Mouse (Mus musculus): ENCODE measurements at regions not wholly inside any gene's neighbourhood (a gene's known extent, or its start where the extent isn't known, plus 50 kb on each side); places are given as distances from the start of the nearest gene placed in this dataset.

DNA sequence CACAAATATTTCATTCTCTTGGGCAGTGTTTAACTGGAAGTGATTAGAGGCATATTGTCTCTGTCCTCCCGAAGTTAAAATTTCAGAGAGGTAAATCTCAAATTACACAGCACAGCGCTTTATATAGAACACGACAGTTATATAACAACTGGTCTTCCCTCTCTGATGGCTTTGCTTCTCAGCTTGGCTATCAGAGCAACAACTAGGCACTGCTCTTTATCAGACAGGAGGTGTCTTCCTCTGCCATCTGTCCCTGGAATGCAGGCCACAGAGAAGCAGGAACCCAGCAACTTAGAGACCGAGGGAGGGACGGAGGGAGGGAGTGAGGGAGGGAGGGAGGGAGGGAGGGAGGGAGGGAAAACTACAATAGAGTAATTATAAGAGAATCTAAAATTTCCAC is 129.4 kb upstream of the Tll1 start:
- H3K27me3 ChIP-seq (ENCODE audit: control insufficient read depth, insufficient read depth, insufficient read length), result no peaks in the 10 kb centered on the region
- no peaks in the 10 kb centered on the region for H3K79me3 ChIP-seq (ENCODE audit: low read depth)
- no peaks in the 10 kb centered on the region for H3K36me3 ChIP-seq (ENCODE audit: control insufficient read depth, insufficient read depth)
- no peaks in the 10 kb centered on the region for H3K79me2 ChIP-seq (ENCODE audit: control insufficient read depth, insufficient read depth)
- no peak overlapping the region for H3K4me3 ChIP-seq (ENCODE audit: insufficient read depth, poor library complexity, severe bottlenecking)
- TF ChIP-seq MAX (IDR thresholded peaks at IDR 0.05) (no peak), FOSL1 (IDR thresholded peaks at IDR 0.05; ENCODE audit: insufficient read depth, low read length, poor library complexity, severe bottlenecking) (no peak), MYOG (IDR thresholded peaks at IDR 0.05; ENCODE audit: control insufficient read depth, extremely low read depth, insufficient read length) (no peak), CTCF (IDR thresholded peaks at IDR 0.05; ENCODE audit: control insufficient read depth, insufficient read depth, insufficient read length) (no peak), USF1 (IDR thresholded peaks at IDR 0.05; ENCODE audit: low read depth) (no peak), CEBPB (IDR thresholded peaks at IDR 0.05; ENCODE audit: low read depth) (no peak), MYOD1 (IDR thresholded peaks at IDR 0.05; ENCODE audit: control insufficient read depth, insufficient read length, low read depth) (no peak)
- H3ac ChIP-seq (ENCODE audit: control insufficient read depth, insufficient read length, low read depth), result no peak overlapping the region

DNA sequence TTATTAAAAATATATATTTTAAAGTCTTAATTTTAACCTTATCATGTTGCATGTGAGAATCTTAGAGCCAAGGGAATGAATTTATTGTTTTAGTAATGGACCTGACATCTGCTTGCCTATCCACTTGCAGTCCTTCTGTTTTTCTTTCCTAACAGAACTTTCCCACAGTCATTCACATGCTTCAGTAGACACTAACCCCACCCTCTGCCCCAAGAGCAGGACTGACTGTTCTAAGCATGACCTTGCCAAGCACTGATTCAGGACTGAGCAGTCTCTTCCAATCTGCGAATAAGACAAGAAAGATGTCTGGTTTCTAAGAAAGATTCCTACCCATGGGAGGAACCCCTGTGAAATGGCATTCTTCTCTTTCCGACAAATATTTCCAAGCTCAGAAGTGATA is 117.9 kb upstream of the Tll1 start:
- TF ChIP-seq CEBPB (IDR thresholded peaks at IDR 0.05; ENCODE audit: low read depth), result no peak
- TF ChIP-seq MYOD1 (IDR thresholded peaks at IDR 0.05; ENCODE audit: control insufficient read depth, insufficient read length, low read depth), result no peak
- no peak for TF ChIP-seq MYOG (IDR thresholded peaks at IDR 0.05; ENCODE audit: control insufficient read depth, extremely low read depth, insufficient read length)
- TF ChIP-seq MAX (IDR thresholded peaks at IDR 0.05), result no peak
- no peak for TF ChIP-seq FOSL1 (IDR thresholded peaks at IDR 0.05; ENCODE audit: insufficient read depth, low read length, poor library complexity, severe bottlenecking)
- TF ChIP-seq USF1 (IDR thresholded peaks at IDR 0.05; ENCODE audit: low read depth), result no peak
- TF ChIP-seq CTCF (IDR thresholded peaks at IDR 0.05; ENCODE audit: control insufficient read depth, insufficient read depth, insufficient read length), result no peak
- Histone ChIP-seq H3K79me2 (ENCODE audit: control insufficient read depth, insufficient read depth) (no peaks in the 10 kb centered on the region), H3ac (ENCODE audit: control insufficient read depth, insufficient read length, low read depth) (no peak overlapping the region), H3K79me3 (ENCODE audit: low read depth) (no peaks in the 10 kb centered on the region), H3K27me3 (ENCODE audit: control insufficient read depth, insufficient read depth, insufficient read length) (no peaks in the 10 kb centered on the region), H3K36me3 (ENCODE audit: control insufficient read depth, insufficient read depth) (no peaks in the 10 kb centered on the region), H3K4me3 (ENCODE audit: insufficient read depth, poor library complexity, severe bottlenecking) (no peak overlapping the region)

DNA sequence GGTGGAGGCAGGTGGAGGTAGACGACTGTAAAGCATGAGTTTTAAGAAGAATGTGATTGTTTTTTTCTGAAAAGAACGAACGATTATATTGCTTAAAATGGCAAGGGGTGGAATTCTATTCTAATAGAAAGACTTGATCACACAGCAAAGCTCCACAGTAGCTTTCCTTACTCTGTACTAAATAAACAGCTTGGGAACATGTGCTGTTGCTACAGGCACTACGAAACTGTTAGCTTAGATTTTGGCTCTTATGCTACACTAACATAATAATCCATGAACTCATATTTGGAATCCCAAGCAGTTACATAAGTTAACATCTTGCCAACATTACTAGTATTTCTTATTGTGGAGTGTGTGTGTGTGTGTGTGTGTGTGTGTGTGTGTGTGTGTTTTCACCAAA is 114.3 kb upstream of the Tll1 start:
- no peak overlapping the region for H3K4me3 ChIP-seq (ENCODE audit: insufficient read depth, poor library complexity, severe bottlenecking)
- no peak overlapping the region for H3ac ChIP-seq (ENCODE audit: control insufficient read depth, insufficient read length, low read depth)
- no peak for TF ChIP-seq MYOG (IDR thresholded peaks at IDR 0.05; ENCODE audit: control insufficient read depth, extremely low read depth, insufficient read length)
- TF ChIP-seq MYOD1 (IDR thresholded peaks at IDR 0.05; ENCODE audit: control insufficient read depth, insufficient read length, low read depth), result no peak
- TF ChIP-seq FOSL1 (IDR thresholded peaks at IDR 0.05; ENCODE audit: insufficient read depth, low read length, poor library complexity, severe bottlenecking), result no peak
- TF ChIP-seq MAX (IDR thresholded peaks at IDR 0.05), result no peak
- TF ChIP-seq CEBPB (IDR thresholded peaks at IDR 0.05; ENCODE audit: low read depth), result no peak
- TF ChIP-seq USF1 (IDR thresholded peaks at IDR 0.05; ENCODE audit: low read depth), result no peak
- TF ChIP-seq CTCF (IDR thresholded peaks at IDR 0.05; ENCODE audit: control insufficient read depth, insufficient read depth, insufficient read length), result no peak
- H3K27me3 ChIP-seq (ENCODE audit: control insufficient read depth, insufficient read depth, insufficient read length), result no peaks in the 10 kb centered on the region
- no peaks in the 10 kb centered on the region for H3K79me2 ChIP-seq (ENCODE audit: control insufficient read depth, insufficient read depth)
- H3K79me3 ChIP-seq (ENCODE audit: low read depth), result no peaks in the 10 kb centered on the region
- no peaks in the 10 kb centered on the region for H3K36me3 ChIP-seq (ENCODE audit: control insufficient read depth, insufficient read depth)

DNA sequence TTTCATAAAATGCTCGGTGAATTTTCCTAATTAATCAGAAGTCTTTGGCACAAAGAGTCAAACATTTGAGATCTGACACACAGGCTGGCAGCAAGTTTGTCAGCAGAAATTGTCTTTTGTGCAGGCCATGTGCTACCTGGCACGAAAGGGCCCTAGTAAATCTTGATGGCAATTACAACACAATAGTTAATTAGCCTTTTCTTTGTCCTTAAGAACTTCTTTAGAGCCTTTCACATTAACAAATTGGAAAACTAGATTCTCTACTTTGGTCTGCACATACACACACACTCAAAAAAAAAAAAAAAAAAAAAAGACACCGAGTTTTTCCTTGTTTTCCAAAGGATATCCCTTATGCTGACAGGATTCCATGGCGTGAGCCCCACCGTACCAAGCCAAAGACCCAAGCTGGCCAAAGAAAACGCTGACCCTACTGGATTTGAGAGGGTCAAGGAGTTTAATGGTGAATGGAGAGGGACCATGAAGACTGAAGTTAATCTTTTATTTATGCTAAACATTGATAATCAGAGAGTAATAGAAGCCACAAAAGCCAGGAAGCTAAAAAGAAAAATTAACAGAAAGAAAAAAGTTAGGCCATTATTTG is 113.2 kb upstream of the Tll1 start:
- Histone ChIP-seq H3K79me3 (ENCODE audit: low read depth) (no peaks in the 10 kb centered on the region), H3K36me3 (ENCODE audit: control insufficient read depth, insufficient read depth) (no peaks in the 10 kb centered on the region), H3ac (ENCODE audit: control insufficient read depth, insufficient read length, low read depth) (no peak overlapping the region), H3K27me3 (ENCODE audit: control insufficient read depth, insufficient read depth, insufficient read length) (no peaks in the 10 kb centered on the region), H3K4me3 (ENCODE audit: insufficient read depth, poor library complexity, severe bottlenecking) (no peak overlapping the region), H3K79me2 (ENCODE audit: control insufficient read depth, insufficient read depth) (no peaks in the 10 kb centered on the region)
- TF ChIP-seq CTCF (IDR thresholded peaks at IDR 0.05; ENCODE audit: control insufficient read depth, insufficient read depth, insufficient read length) (no peak), USF1 (IDR thresholded peaks at IDR 0.05; ENCODE audit: low read depth) (no peak), FOSL1 (IDR thresholded peaks at IDR 0.05; ENCODE audit: insufficient read depth, low read length, poor library complexity, severe bottlenecking) (no peak), MYOD1 (IDR thresholded peaks at IDR 0.05; ENCODE audit: control insufficient read depth, insufficient read length, low read depth) (no peak), MYOG (IDR thresholded peaks at IDR 0.05; ENCODE audit: control insufficient read depth, extremely low read depth, insufficient read length) (no peak), CEBPB (IDR thresholded peaks at IDR 0.05; ENCODE audit: low read depth) (no peak), MAX (IDR thresholded peaks at IDR 0.05) (no peak)

DNA sequence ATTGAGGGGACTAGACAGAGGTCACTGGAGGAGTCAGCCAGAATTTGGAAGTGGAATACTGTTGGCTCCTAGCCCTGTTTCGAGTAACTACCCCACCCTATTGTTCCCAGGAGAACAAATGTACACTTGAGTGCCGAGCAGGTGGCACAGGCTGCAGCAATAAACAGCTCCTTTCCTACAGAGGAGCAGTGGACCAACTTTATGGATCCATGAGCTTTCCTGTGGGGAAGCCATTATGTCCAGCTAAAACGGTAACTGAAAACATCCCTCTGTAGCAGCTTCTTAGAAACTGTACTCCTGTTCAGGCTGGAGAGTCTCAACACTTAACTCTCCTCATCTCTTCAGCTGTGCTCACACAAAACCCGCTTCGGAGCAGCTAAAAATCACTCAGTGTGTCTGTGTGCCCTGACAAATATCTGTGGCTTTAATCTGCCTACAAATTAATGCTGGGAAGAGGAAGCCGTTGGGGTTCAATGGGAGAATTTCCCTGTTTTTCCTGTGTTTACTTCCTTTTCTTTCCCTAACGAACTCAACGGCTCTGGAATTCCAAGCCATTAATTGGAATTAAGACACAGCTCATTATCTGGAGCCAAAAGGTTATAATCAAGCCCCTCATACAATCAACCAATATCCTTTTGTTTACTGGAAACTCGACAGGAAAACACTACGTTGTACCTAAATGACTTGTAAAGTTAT is 112.6 kb upstream of the Tll1 start:
- Histone ChIP-seq H3K79me3 (ENCODE audit: low read depth) (no peaks in the 10 kb centered on the region), H3ac (ENCODE audit: control insufficient read depth, insufficient read length, low read depth) (no peak overlapping the region), H3K36me3 (ENCODE audit: control insufficient read depth, insufficient read depth) (no peaks in the 10 kb centered on the region), H3K4me3 (ENCODE audit: insufficient read depth, poor library complexity, severe bottlenecking) (no peak overlapping the region), H3K79me2 (ENCODE audit: control insufficient read depth, insufficient read depth) (no peaks in the 10 kb centered on the region), H3K27me3 (ENCODE audit: control insufficient read depth, insufficient read depth, insufficient read length) (no peaks in the 10 kb centered on the region)
- TF ChIP-seq MAX (IDR thresholded peaks at IDR 0.05) (no peak), FOSL1 (IDR thresholded peaks at IDR 0.05; ENCODE audit: insufficient read depth, low read length, poor library complexity, severe bottlenecking) (no peak), MYOG (IDR thresholded peaks at IDR 0.05; ENCODE audit: control insufficient read depth, extremely low read depth, insufficient read length) (no peak)
